9 mouse cellular contexts compared by ENCODE assay signal in the genomic region with DNA sequence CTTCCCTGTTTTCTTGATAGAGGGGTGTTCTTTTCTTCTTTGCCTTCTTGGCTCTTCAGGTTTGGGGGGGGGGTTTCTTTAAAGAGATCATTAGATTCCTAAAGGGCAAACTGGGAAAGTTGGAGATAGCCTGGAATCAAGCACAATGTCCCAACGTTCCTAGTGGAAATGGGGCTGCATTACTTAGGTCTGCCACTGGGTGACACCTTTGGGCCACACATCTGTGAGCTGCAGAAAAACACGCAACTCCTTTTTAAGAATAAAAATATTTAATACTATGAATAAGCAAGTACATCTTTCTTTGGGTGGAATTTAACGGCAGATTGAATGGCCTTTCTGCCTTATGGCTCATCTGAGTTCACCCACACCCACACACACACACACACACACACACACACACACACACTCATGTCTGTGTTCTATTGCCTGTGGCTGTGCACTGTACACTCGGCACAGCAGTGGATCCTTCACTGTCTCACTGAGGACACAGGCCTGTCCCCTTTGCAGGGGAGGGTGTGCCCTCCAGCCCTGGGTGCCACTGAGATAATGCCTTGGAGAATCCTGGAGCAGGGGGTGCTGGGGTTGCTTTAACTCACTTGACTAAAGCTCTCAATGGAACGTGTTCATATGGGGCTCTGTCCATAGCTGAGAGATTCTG.
DNase-seq lines count a peak whose midpoint lies in the region; ATAC-seq lines count a peak whose summit lies in the region.
"Had no signal": no experiment of that assay in that cellular context is flagged by ENCODE, and none has a peak within 500 bp of the region (broad histone marks: within the 10 kb centered on the region; RNA-seq: fewer than 3 reads in every experiment).

No protein-coding gene starts in this region.

- H3K27me3 ChIP-seq in limb, embryonic 13.5 days = peaks cover 7% of the 10 kb centered on the region; the same call in 1 of the 2 replicates
- no peaks in the 10 kb centered on the region for H3K27me3 ChIP-seq in neural tube, embryonic 15.5 days (replicated peaks)

- no peaks in the 10 kb centered on the region for H3K36me3 ChIP-seq in limb, embryonic 13.5 days
- H3K36me3 ChIP-seq in neural tube, embryonic 15.5 days = no peaks in the 10 kb centered on the region

- WGBS in limb, embryonic 13.5 days = 46% methylated on average over 5 of the region's 5 CpGs
- 32% methylated on average over 5 of the region's 5 CpGs for WGBS in neural tube, embryonic 15.5 days

- ATAC-seq in limb, embryonic 13.5 days (ENCODE audit: low FRiP score, low read depth) = peak; percentile 33; the same call in 1 of the 2 replicates
- peak; percentile 29; the same call in 1 of the 2 replicates for ATAC-seq in neural tube, embryonic 15.5 days (ENCODE audit: low FRiP score)

- DNase-seq in urinary bladder, adult 18-20 months (ENCODE audit: low spot score in 2 of 2) = peak; percentile 20 to 46
- no peak for DNase-seq in urinary bladder, adult 2 months (ENCODE audit: low spot score)
- peak; percentile 88 to 92 for DNase-seq in cerebellum, postnatal 10 days
- peak; percentile 61 to 73 for DNase-seq in frontal cortex, postnatal 36 days (ENCODE audit: low spot score in 2 of 2)
- peak; percentile 73 for DNase-seq in kidney, adult 9 months
- DNase-seq in thymus, postnatal 25 days = peak; percentile 24

- H3K9ac ChIP-seq in limb, embryonic 13.5 days = no peak overlapping the region
- no peak overlapping the region for H3K9ac ChIP-seq in neural tube, embryonic 15.5 days (replicated peaks)

- H3K4me3 ChIP-seq in limb, embryonic 13.5 days = no peak overlapping the region
- no peak overlapping the region for H3K4me3 ChIP-seq in neural tube, embryonic 15.5 days (replicated peaks)
- H3K4me3 ChIP-seq: megakaryocyte, embryonic 14.5 days had no signal

- 0 out of 2 replicates have a peak, but pooled peaks cover 7% of the 10 kb centered on the region for H3K4me1 ChIP-seq in limb, embryonic 13.5 days
- peaks cover 24% of the 10 kb centered on the region for H3K4me1 ChIP-seq in neural tube, embryonic 15.5 days

- no peak overlapping the region for H3K27ac ChIP-seq in limb, embryonic 13.5 days
- H3K27ac ChIP-seq in neural tube, embryonic 15.5 days (replicated peaks) = no peak overlapping the region

- H3K4me2 ChIP-seq in limb, embryonic 13.5 days (replicated peaks) = no peak overlapping the region
- no peak overlapping the region for H3K4me2 ChIP-seq in neural tube, embryonic 15.5 days

- H3K9me3 ChIP-seq in limb, embryonic 13.5 days = no peaks in the 10 kb centered on the region
- no peaks in the 10 kb centered on the region for H3K9me3 ChIP-seq in neural tube, embryonic 15.5 days (replicated peaks)
- H3K9me3 ChIP-seq: megakaryocyte, embryonic 14.5 days had no signal
